9 mouse cellular contexts compared by ENCODE assay signal in the genomic region with DNA sequence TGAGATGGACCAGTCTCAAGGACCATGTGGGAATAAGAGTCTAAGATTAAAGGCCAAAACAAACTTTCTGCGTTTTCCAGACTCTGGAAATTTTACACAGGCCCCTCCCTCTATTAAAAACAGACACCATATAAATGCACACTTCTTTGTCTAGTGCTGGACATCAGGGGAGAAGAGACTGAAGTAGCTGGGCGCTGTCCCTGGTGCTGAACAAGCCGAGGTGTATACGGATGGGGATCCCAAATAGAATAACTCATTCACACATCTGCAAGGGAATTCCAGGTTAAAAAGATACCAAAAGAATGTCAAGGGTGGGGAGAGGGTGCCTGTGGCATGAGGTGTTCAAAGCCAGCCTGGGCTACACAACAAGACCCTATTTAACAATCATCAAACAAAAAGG.
DNase-seq lines count a peak whose midpoint lies in the region; ATAC-seq and TF ChIP-seq lines count a peak whose summit lies in the region.
"Had no signal": no experiment of that assay in that cellular context is flagged by ENCODE, and none has a peak within 500 bp of the region (broad histone marks: within the 10 kb centered on the region; RNA-seq: fewer than 3 reads in every experiment).

No protein-coding gene starts in this region.

- DNase-seq in right cerebral cortex, postnatal 4 days: peak; percentile 13
- no peak for DNase-seq in right cerebral cortex, postnatal 36 days (ENCODE audit: low spot score in 2 of 2)
- DNase-seq in adrenal gland, postnatal 4 days (ENCODE audit: low spot score in 2 of 2): peak; percentile 13 to 15
- DNase-seq in kidney, adult 2 months: peak; percentile 37
- no peak for DNase-seq in T-cell, adult 2 months (ENCODE audit: low spot score)
- no peak for DNase-seq in cerebellum, adult 9-11 months

- no peaks in the 10 kb centered on the region for H3K79me2 ChIP-seq in myocyte (ENCODE audit: control insufficient read depth, insufficient read depth)

- no peak overlapping the region for H3K4me2 ChIP-seq in myocyte (ENCODE audit: low read depth)
- no peak overlapping the region for H3K4me2 ChIP-seq in midbrain, embryonic 15.5 days

- H3K36me3 ChIP-seq in kidney, adult 2 months (ENCODE audit: control insufficient read depth, insufficient read depth, low read length): no peaks in the 10 kb centered on the region
- H3K36me3 ChIP-seq in myocyte (ENCODE audit: control insufficient read depth, insufficient read depth): no peaks in the 10 kb centered on the region
- H3K36me3 ChIP-seq in midbrain, embryonic 15.5 days (replicated peaks): no peaks in the 10 kb centered on the region

- no peak overlapping the region for H3K4me3 ChIP-seq in kidney, adult 2 months (ENCODE audit: insufficient read depth, low read depth, low read length)
- no peak overlapping the region for H3K4me3 ChIP-seq in myocyte
- H3K4me3 ChIP-seq in midbrain, embryonic 15.5 days: no peak overlapping the region
- H3K4me3 ChIP-seq: megakaryocyte, embryonic 14.5 days had no signal

- no peak overlapping the region for H3K9ac ChIP-seq in midbrain, embryonic 15.5 days

- no peak for TF ChIP-seq POLR2A in kidney, adult 2 months (IDR thresholded peaks at IDR 0.05; ENCODE audit: low read depth, low read length)
- TF ChIP-seq POLR2A in myocyte (IDR thresholded peaks at IDR 0.05; ENCODE audit: insufficient read length, low read depth): no peak

- no peak overlapping the region for H3K27ac ChIP-seq in kidney, adult 2 months (ENCODE audit: insufficient read depth, low read depth, low read length)
- H3K27ac ChIP-seq in midbrain, embryonic 15.5 days: no peak overlapping the region

- 4% methylated on average over 4 of the region's 4 CpGs for whole genome bisulfite sequencing in kidney, adult 2 months
- 10% methylated on average over 4 of the region's 4 CpGs for WGBS in midbrain, embryonic 15.5 days

- no peaks in the 10 kb centered on the region for H3K9me3 ChIP-seq in midbrain, embryonic 15.5 days

- ATAC-seq in midbrain, embryonic 15.5 days (replicated peaks): no peak

- no peaks in the 10 kb centered on the region for H3K4me1 ChIP-seq in kidney, adult 2 months (ENCODE audit: control insufficient read depth, insufficient read depth, low read length)
- H3K4me1 ChIP-seq in midbrain, embryonic 15.5 days: peaks cover 13% of the 10 kb centered on the region
- H3K4me1 ChIP-seq: megakaryocyte, embryonic 14.5 days had no signal

- no peak for TF ChIP-seq CTCF in kidney, adult 2 months (conservative IDR thresholded peaks at IDR 0.05; ENCODE audit: insufficient read depth, insufficient read length, low read depth, low read length)

- H3ac ChIP-seq in myocyte (ENCODE audit: control insufficient read depth, insufficient read length): no peak overlapping the region

- H3K27me3 ChIP-seq in kidney, adult 2 months (replicated peaks; ENCODE audit: control insufficient read depth, insufficient read depth, low read length): no peaks in the 10 kb centered on the region
- no peaks in the 10 kb centered on the region for H3K27me3 ChIP-seq in myocyte (ENCODE audit: control insufficient read depth, insufficient read depth, insufficient read length)
- H3K27me3 ChIP-seq in midbrain, embryonic 15.5 days (replicated peaks): no peaks in the 10 kb centered on the region
- H3K27me3 ChIP-seq: megakaryocyte, embryonic 14.5 days had no signal

TF ChIP-seq in myocyte, 11 proteins besides CTCF, POLR2A, EP300 and RAD21:
- TF ChIP-seq TCF3 (IDR thresholded peaks at IDR 0.05; ENCODE audit: insufficient read length, low read depth) (no peak), REST (IDR thresholded peaks at IDR 0.05; ENCODE audit: insufficient read depth, insufficient read length) (peak; percentile 69)

Comparison
In these comparisons a context has a peak if more than half of its experiments do, and no peak if none do; other contexts are left out.
1. DNase-seq: peak in right cerebral cortex, postnatal 4 days (single experiment), adrenal gland, postnatal 4 days (2 of 2) and kidney, adult 2 months (single experiment); none in right cerebral cortex, postnatal 36 days (0 of 2), T-cell, adult 2 months (single experiment) and cerebellum, adult 9-11 months (single experiment).